Mouse (Mus musculus) v-Abl transformed pro-B cells (cell line): ENCODE data around the gene Atf4.

Source experiments
- in situ Hi-C, 2 experiments: fragments of 400-800 bp; cut with MboI; formaldehyde crosslinking; loops; one replicate each; pipeline ENCODE4 v1.15.1; 2025; ENCODE audit not compliant: unreplicated experiment in 2 of 2

The Atf4 gene

GRCm38 (mm10) chr15:80271858-80272396, 16.9 kb downstream of the Atf4 start:
- in situ Hi-C loops: loop anchor here (25.0 kb wide), 2 partner anchors 665 to 1090 kb away; partner anchors contain the start of genes Adsl (in 1 of the 2) and Slc25a17 (in 1 of the 2)

- in situ Hi-C loops: no loop called here
Observed at GRCm38 (mm10) chr15:80277107-80277506, 22.1 kb downstream of the Atf4 start.

GRCm38 (mm10) chr15:80277625-80278024, 22.6 kb downstream of the Atf4 start:
- in situ Hi-C loops: no loop called here

- in situ Hi-C loops: no loop called here
Observed at GRCm38 (mm10) chr15:80278121-80278759, 23.3 kb downstream of the Atf4 start.

- in situ Hi-C loops: no loop called here
Observed at GRCm38 (mm10) chr15:80279053-80279452, 24.1 kb downstream of the Atf4 start.

GRCm38 (mm10) chr15:80280646-80281045, 25.7 kb downstream of the Atf4 start:
- in situ Hi-C loops: loop anchor here (5.0 kb wide), 2 partner anchors 277 to 337 kb away; no protein-coding TSS in a partner anchor

- in situ Hi-C loops: no loop called here
Observed at GRCm38 (mm10) chr15:80286851-80287415, 31.9 kb downstream of the Atf4 start, which contains the start of gene Cacna1i. Gene Cacna1i, plus strand, starts transcription at chr15:80287238.

GRCm38 (mm10) chr15:80288036-80288435, 33.1 kb downstream of the Atf4 start:
- in situ Hi-C loops: no loop called here

- in situ Hi-C loops: no loop called here
Observed at GRCm38 (mm10) chr15:80289436-80289835, 34.5 kb downstream of the Atf4 start.

GRCm38 (mm10) chr15:80297146-80297545, 42.2 kb downstream of the Atf4 start:
- in situ Hi-C loops: loop anchor here (10.0 kb wide), 2 partner anchors 178 to 198 kb away; no protein-coding TSS in a partner anchor

GRCm38 (mm10) chr15:80303779-80304178, 48.8 kb downstream of the Atf4 start:
- in situ Hi-C loops: no loop called here

- in situ Hi-C loops: no loop called here
Observed at GRCm38 (mm10) chr15:80304188-80304587, 49.2 kb downstream of the Atf4 start.

- in situ Hi-C loops: no loop called here
Observed at GRCm38 (mm10) chr15:80306146-80306545, 51.2 kb downstream of the Atf4 start.
